Mouse (Mus musculus): ENCODE data around the gene Dok3. TPM values are rescaled to one million over a fixed set of nuclear protein-coding genes. Genes with fewer than 3 reads are reported as not detected.

Gene Dok3
- polyA plus RNA-seq, 1 experiment from 2014 or later = 2.5 TPM

Small RNA genes within 50 kb of the gene (microRNA-seq; reads per million reads assigned to microRNA genes)
- 71.9 reads per million, percentile 47 among the genes with 10 or more reads in this experiment for gene Mir6944
- gene Mir6945 = 1.3 reads per million

Other genes with a start within 250 kb of the Dok3 start
- 368 and 376 TPM in 2 replicates for gene Prelid1, start 208.8 kb downstream of the Dok3 start, polyA plus RNA-seq (2016; fragmentation: Nextera tagmentation; extraction: Ambion mirVana)
- 108 and 118 TPM in 2 replicates for gene Rab24, start 207.3 kb downstream of the Dok3 start, polyA plus RNA-seq (2016; fragmentation: Nextera tagmentation; extraction: Ambion mirVana)
- 32.2 and 37.6 TPM in 2 replicates for gene Mxd3, start 199.5 kb downstream of the Dok3 start, polyA plus RNA-seq (2016; fragmentation: Nextera tagmentation; extraction: Ambion mirVana)
- gene Lman2, start 166.5 kb downstream of the Dok3 start, polyA plus RNA-seq (2016; fragmentation: Nextera tagmentation; extraction: Ambion mirVana) = 98.3 and 100 TPM in 2 replicates
- 0.61 and 1.2 TPM in 2 replicates for gene Rgs14, start 159.6 kb downstream of the Dok3 start, polyA plus RNA-seq (2016; fragmentation: Nextera tagmentation; extraction: Ambion mirVana)
- gene Slc34a1, start 131.1 kb downstream of the Dok3 start, polyA plus RNA-seq (2016; fragmentation: Nextera tagmentation; extraction: Ambion mirVana) = not detected in 2 replicates
- gene Pfn3, start 114.1 kb downstream of the Dok3 start, polyA plus RNA-seq (2016; fragmentation: Nextera tagmentation; extraction: Ambion mirVana) = not detected in 2 replicates
- gene F12, start 102.5 kb downstream of the Dok3 start, polyA plus RNA-seq (2016; fragmentation: Nextera tagmentation; extraction: Ambion mirVana) = 0.08 and 0.11 TPM in 2 replicates
- 68.3 and 73.0 TPM in 2 replicates for gene Grk6, start 84.2 kb downstream of the Dok3 start, polyA plus RNA-seq (2016; fragmentation: Nextera tagmentation; extraction: Ambion mirVana)
- gene Prr7, start 65.0 kb downstream of the Dok3 start, polyA plus RNA-seq (2016; fragmentation: Nextera tagmentation; extraction: Ambion mirVana) = 1.1 and 1.3 TPM in 2 replicates
- gene Dbn1, start 41.2 kb downstream of the Dok3 start, polyA plus RNA-seq (2016; fragmentation: Nextera tagmentation; extraction: Ambion mirVana) = 383 and 387 TPM in 2 replicates
- gene Pdlim7, start 15.6 kb downstream of the Dok3 start, polyA plus RNA-seq (2016; fragmentation: Nextera tagmentation; extraction: Ambion mirVana) = 172 and 182 TPM in 2 replicates
- gene Ddx41, start 7.4 kb upstream of the Dok3 start, polyA plus RNA-seq (2016; fragmentation: Nextera tagmentation; extraction: Ambion mirVana) = 78.5 and 80.3 TPM in 2 replicates
- gene Fam193b, start 41.8 kb upstream of the Dok3 start, polyA plus RNA-seq (2016; fragmentation: Nextera tagmentation; extraction: Ambion mirVana) = 59.5 and 65.6 TPM in 2 replicates
- gene Tmed9, start 44.4 kb upstream of the Dok3 start, polyA plus RNA-seq (2016; fragmentation: Nextera tagmentation; extraction: Ambion mirVana) = 120 and 127 TPM in 2 replicates
- 35.3 and 38.9 TPM in 2 replicates for gene B4galt7, start 70.6 kb upstream of the Dok3 start, polyA plus RNA-seq (2016; fragmentation: Nextera tagmentation; extraction: Ambion mirVana)
- 67.0 and 69.7 TPM in 2 replicates for gene Caml, start 93.7 kb upstream of the Dok3 start, polyA plus RNA-seq (2016; fragmentation: Nextera tagmentation; extraction: Ambion mirVana)
- gene Ddx46, start 105.7 kb upstream of the Dok3 start, polyA plus RNA-seq (2016; fragmentation: Nextera tagmentation; extraction: Ambion mirVana) = 42.4 and 45.6 TPM in 2 replicates
- 83.6 and 83.9 TPM in 2 replicates for gene B230219D22Rik, start 163.8 kb upstream of the Dok3 start, polyA plus RNA-seq (2016; fragmentation: Nextera tagmentation; extraction: Ambion mirVana)
- 99.8 and 103 TPM in 2 replicates for gene Txndc15, start 185.4 kb upstream of the Dok3 start, polyA plus RNA-seq (2016; fragmentation: Nextera tagmentation; extraction: Ambion mirVana)
- 56.6 TPM in 2 replicates for gene Pcbd2, start 198.1 kb upstream of the Dok3 start, polyA plus RNA-seq (2016; fragmentation: Nextera tagmentation; extraction: Ambion mirVana)